Mouse (Mus musculus) cortical plate, adult 2 months (tissue): ENCODE data around the gene Mrm2.

Experiments
- CTCF ChIP-seq: fragments of 200-500 bp; IDR thresholded peaks from 2 replicates; pipeline ENCODE4 v1.5.1; 2011; ENCODE audit warnings: mild to moderate bottlenecking, control low read depth, low read length; ENCODE audit not compliant: insufficient read depth; ENCODE audit errors: extremely low read depth
- POLR2A ChIP-seq: fragments of 200-500 bp; IDR thresholded peaks from 2 replicates; pipeline ENCODE4 v1.6.1; 2011; ENCODE audit warnings: mild to moderate bottlenecking, low read length, control low read depth; ENCODE audit not compliant: insufficient read depth; ENCODE audit errors: extremely low read depth

GRCm38 (mm10) chr5:140352352-140352751 lies 20.7 kb upstream of the Mrm2 start:
- TF ChIP-seq CTCF (no peak), POLR2A (no peak)
